Mouse (Mus musculus) lung, postnatal 0 days (tissue): ENCODE data around the gene Mfng.

Experiments
- CTCF ChIP-seq: IDR thresholded peaks from 2 replicates; pipeline ENCODE4 v1.5.1; 2016; ENCODE audit warnings: antibody characterized with exemption, mild to moderate bottlenecking
- EP300 ChIP-seq: IDR thresholded peaks from 2 replicates; pipeline ENCODE4 v1.6.1; 2016; ENCODE audit warnings: antibody characterized with exemption, mild to moderate bottlenecking, control low read depth

DNA sequence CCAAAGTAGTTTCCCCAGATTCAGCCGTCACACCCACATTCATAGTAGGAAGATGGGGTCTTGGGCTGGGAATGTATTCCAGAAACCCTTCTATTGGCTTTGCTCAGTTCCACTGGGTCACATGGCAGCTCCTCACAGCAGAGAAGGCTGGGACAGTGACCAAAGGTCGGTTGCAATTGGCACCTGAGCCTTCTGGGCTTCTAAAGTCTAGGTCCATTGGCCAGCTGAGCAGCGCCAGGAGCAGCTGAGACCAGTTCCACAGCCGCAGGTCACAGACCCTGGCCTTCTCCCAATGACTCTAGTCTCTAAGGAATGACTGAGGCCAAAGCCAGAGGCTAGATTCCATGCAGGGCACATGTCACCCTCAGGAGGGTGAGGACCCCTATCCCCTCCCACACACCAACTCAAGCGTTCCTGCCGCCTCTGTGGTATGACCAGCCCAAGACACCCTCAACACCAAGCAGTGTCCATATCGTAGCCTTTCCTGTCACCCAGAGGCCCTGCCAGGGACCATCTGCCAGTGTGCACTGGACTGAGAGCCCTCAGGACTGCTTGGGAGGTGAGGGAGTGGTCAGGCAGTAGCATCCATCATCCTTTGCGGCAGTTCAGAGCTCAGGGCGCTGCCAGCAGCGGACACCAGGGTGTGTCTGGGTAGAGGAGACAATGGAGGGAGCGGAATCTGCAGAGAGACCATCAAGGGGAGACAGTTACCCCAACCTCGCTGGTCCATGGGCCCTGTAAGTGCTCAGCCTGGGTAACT lies 17.1 kb downstream of the Mfng start:
- TF ChIP-seq EP300: no peak
- no peak for TF ChIP-seq CTCF
